Mouse (Mus musculus): ENCODE results near the gene Sipa1. TPM values are rescaled to one million over a fixed set of nuclear protein-coding genes. Genes with fewer than 3 reads are reported as not detected.

Sipa1 gene
- polyA plus RNA-seq, 1 experiment from 2014 or later, result 20.1 TPM

- Histone ChIP-seq H3K36me3 (peaks cover 4% of the 10 kb centered on the region), H3K4me3 (no peak overlapping the region), H3K27ac (replicated peaks) (no peak overlapping the region), H3K27me3 (peaks cover 34% of the 10 kb centered on the region), H3K9ac (no peak overlapping the region), H3K4me1 (replicated peaks) (peaks cover 29% of the 10 kb centered on the region), H3K4me2 (no peak overlapping the region), H3K9me3 (no peaks in the 10 kb centered on the region)
- 75% methylated on average over 6 of the region's 6 CpGs for WGBS
- ATAC-seq (ENCODE audit: low FRiP score, low read depth), result no peak
These were observed 10.9 kb downstream of the Sipa1 start for GRCm38 (mm10) chr19:5652570-5652969.

DNA sequence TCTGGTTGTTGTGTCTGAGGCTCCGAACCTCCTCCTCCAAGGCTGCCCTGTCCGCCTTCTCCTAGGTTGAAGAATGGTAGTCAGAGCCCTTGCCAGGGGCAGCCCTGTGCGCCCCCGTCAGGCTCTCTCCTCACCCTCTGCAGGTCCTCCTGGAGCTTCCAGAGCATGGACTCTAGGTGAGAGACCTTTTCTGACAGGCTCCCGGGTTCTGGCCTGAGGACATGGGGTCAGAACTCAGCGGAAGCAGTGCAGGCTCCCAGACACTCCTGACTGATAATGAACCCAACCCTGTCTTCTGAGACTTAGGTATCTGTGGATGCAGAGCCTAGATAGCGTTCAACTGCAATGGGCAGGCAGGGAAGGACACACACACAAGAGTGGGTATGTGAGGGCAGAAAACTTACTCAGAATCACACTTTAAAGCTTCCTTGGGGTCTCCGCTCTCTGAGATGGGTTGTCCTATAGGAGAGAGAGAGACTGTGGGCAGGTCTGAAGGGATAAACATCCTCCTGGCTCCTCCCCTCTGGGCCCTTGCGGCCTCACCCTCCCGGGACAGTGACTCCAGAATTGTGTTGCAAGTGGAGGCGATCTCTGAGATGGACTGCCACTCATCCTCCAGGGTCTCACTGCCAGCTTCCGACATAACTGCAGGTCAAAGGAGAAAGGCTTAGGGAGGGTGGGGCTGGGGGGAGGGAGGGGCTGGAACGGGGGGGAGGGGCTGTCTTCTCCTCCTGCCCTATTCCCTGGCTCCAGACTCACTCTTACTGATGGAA lies 11.8 kb downstream of the Sipa1 start:
- H3K36me3 ChIP-seq, result peaks cover 13% of the 10 kb centered on the region
- peaks cover 29% of the 10 kb centered on the region for H3K4me1 ChIP-seq (replicated peaks)
- no peak overlapping the region for H3K27ac ChIP-seq (replicated peaks)
- no peak overlapping the region for H3K4me3 ChIP-seq
- 62% methylated on average over 13 of the region's 13 CpGs for WGBS
- no peak for ATAC-seq (ENCODE audit: low FRiP score, low read depth)
- no peak overlapping the region for H3K9ac ChIP-seq
- no peaks in the 10 kb centered on the region for H3K9me3 ChIP-seq
- peaks cover 34% of the 10 kb centered on the region for H3K27me3 ChIP-seq
- H3K4me2 ChIP-seq, result no peak overlapping the region

DNA sequence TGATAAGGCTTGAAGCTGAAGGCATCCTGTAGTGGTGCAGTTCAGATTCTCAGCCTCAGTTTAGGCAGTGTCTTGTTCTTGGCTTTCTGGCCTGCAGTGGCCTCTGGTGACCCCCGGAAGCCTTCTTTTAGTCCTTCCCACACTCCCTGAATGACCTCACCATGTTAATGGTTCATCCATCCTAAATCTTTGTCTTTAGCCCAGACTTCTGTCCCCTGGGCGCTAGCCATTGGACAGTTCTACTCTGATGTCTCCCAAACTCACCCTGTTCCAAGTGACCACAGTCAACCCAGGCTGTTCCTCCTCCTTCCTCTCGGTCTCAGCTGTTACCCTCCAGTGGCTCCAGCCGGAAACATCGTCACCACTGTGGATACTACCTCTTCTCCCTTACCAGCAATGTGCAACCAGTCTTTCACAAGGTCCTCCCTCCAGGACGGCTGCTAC lies 14.2 kb downstream of the Sipa1 start:
- H3K27ac ChIP-seq (replicated peaks), result peak overlapping the region; percentile 53
- WGBS, result 68% methylated on average over 6 of the region's 6 CpGs
- no peak for ATAC-seq (ENCODE audit: low FRiP score, low read depth)
- peak overlapping the region; percentile 57 for H3K4me2 ChIP-seq
- H3K9ac ChIP-seq, result peak overlapping the region; percentile 37; the same call in 1 of the 2 replicates
- H3K27me3 ChIP-seq, result peaks cover 12% of the 10 kb centered on the region; the same call in 1 of the 2 replicates
- H3K4me3 ChIP-seq, result peak overlapping the region; percentile 27
- peaks cover 21% of the 10 kb centered on the region for H3K4me1 ChIP-seq (replicated peaks)
- H3K9me3 ChIP-seq, result no peaks in the 10 kb centered on the region
- H3K36me3 ChIP-seq, result peaks cover 36% of the 10 kb centered on the region

DNA sequence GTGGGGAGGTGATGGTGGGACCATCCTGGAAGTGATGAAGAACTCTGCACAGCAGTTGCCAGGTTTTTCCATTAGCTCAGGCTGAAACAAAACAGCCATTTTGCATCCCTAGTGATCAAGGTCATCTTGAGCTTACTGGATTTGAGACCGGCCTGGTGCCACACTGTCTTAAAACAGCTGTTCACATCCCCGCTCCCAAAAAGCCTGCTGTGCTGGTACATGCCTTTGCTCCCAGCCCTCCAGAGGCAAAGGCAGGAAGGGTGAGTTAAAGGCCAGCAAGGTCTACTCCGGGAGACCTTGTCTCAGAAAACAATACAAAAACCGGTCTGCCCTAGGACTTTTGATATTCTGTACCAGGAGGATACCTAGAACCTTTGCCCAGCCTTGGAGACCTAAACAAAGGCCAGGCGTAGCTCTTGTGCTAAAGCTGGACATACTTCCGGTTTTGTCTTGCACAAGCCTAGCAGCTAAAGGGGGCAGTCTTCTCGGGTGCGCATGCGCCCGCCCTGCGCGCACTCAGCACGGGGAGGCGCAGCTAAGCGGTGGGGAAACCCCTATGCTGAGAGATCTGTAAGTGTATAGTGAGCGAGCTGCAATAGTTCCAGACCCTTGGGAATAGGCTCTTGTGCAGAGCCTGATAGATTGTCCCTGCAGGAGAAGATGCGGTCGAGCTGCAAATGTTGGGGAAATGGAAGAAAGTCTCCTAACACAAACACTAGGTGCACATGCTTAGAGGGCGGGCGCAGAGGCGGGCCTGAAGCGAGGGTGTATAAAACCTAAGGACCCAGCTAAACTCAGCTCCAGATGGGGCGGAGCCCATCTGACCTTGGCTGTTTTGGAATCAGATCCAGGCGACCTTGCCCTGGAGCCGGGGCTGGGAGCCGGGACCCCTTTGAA lies 14.9 kb downstream of the Sipa1 start:
- peak overlapping the region; percentile 57 for H3K4me2 ChIP-seq
- WGBS, result 12% methylated on average over 26 of the region's 26 CpGs
- H3K36me3 ChIP-seq, result peaks cover 43% of the 10 kb centered on the region

DNA sequence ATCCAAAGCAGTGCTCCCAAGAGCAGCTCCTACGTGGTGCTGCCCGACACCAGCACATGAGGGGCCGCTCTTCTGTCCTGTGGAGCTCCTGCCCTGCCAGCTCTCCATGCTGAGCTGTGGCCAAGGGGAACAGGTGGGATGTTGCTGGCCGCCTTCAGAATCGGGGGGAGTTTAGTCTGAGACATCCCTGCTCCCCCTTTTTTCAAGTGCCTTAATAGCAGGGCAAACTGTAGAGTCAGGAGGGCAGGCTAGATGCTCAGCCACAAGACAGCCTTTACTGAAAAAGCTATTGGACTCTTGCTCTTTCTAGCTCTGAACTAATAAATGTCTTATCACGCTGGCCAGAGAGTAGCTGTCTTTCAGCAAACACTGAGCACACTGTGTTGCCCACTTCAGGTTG lies 15.7 kb downstream of the Sipa1 start:
- no peak overlapping the region for H3K4me2 ChIP-seq
- no peaks in the 10 kb centered on the region for H3K27me3 ChIP-seq
- H3K36me3 ChIP-seq, result peaks cover 50% of the 10 kb centered on the region
- H3K9ac ChIP-seq, result no peak overlapping the region
- H3K4me1 ChIP-seq (replicated peaks), result peaks cover 14% of the 10 kb centered on the region
- 95% methylated on average over 6 of the region's 6 CpGs for WGBS
- no peaks in the 10 kb centered on the region for H3K9me3 ChIP-seq
- H3K27ac ChIP-seq (replicated peaks), result peak overlapping the region; percentile 53; the same call in 1 of the 2 replicates
- no peak for ATAC-seq (ENCODE audit: low FRiP score, low read depth)
- no peak overlapping the region for H3K4me3 ChIP-seq

More for the DNA sequence above, 14.9 kb downstream of the Sipa1 start:
- H3K27me3 ChIP-seq, result peaks cover 8% of the 10 kb centered on the region; the same call in 1 of the 2 replicates
- peak overlapping the region; percentile 53 for H3K27ac ChIP-seq (replicated peaks)
- no peaks in the 10 kb centered on the region for H3K9me3 ChIP-seq
- peak; percentile 95 for ATAC-seq (ENCODE audit: low FRiP score, low read depth)
- peak overlapping the region; percentile 27 for H3K4me3 ChIP-seq
- peak overlapping the region; percentile 37 for H3K9ac ChIP-seq
- peaks cover 14% of the 10 kb centered on the region for H3K4me1 ChIP-seq (replicated peaks)

GRCm38 (mm10) chr19:5646731-5647330 lies 16.7 kb downstream of the Sipa1 start:
- ATAC-seq (ENCODE audit: low FRiP score, low read depth), result no peak
- no peak overlapping the region for H3K4me2 ChIP-seq
- peaks cover 59% of the 10 kb centered on the region for H3K36me3 ChIP-seq
- H3K4me3 ChIP-seq, result no peak overlapping the region
- H3K9ac ChIP-seq, result no peak overlapping the region
- H3K9me3 ChIP-seq, result no peaks in the 10 kb centered on the region
- peaks cover 14% of the 10 kb centered on the region for H3K4me1 ChIP-seq (replicated peaks)
- H3K27ac ChIP-seq (replicated peaks), result no peak overlapping the region
- 93% methylated on average over 8 of the region's 8 CpGs for WGBS
- H3K27me3 ChIP-seq, result no peaks in the 10 kb centered on the region

GRCm38 (mm10) chr19:5645280-5645679 lies 18.2 kb downstream of the Sipa1 start:
- H3K27me3 ChIP-seq, result no peaks in the 10 kb centered on the region
- H3K9ac ChIP-seq, result no peak overlapping the region
- no peak for ATAC-seq (ENCODE audit: low FRiP score, low read depth)
- peaks cover 14% of the 10 kb centered on the region for H3K4me1 ChIP-seq (replicated peaks)
- no peak overlapping the region for H3K4me2 ChIP-seq
- peaks cover 70% of the 10 kb centered on the region for H3K36me3 ChIP-seq
- no peaks in the 10 kb centered on the region for H3K9me3 ChIP-seq
- 94% methylated on average over 9 of the region's 9 CpGs for WGBS
- no peak overlapping the region for H3K4me3 ChIP-seq
- no peak overlapping the region for H3K27ac ChIP-seq (replicated peaks)

DNA sequence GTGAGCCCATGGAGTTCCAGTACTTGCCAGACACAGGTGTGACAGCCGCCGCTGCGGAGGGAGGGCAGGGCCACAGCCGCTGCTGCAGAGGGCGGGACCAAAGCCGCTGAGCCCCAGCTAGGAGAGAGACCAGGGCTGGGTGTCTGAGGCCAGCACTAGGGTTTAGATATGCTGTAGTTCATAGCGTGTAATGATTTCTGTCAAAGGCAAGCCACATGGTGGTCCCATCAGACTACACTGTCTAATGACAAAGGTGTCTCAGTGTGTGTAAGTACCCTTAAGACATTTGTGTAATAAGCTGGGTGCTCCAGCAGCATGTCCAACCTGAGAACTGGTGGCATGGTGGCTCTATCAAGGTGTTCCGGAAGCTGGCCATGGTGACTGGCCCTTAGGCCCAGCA lies 21.9 kb downstream of the Sipa1 start:
- ATAC-seq (ENCODE audit: low FRiP score, low read depth), result no peak
- H3K9me3 ChIP-seq, result no peaks in the 10 kb centered on the region
- WGBS, result 95% methylated on average over 8 of the region's 8 CpGs

GRCm38 (mm10) chr19:5641021-5641420 lies 22.5 kb downstream of the Sipa1 start:
- Histone ChIP-seq H3K9me3 (no peaks in the 10 kb centered on the region), H3K27me3 (no peaks in the 10 kb centered on the region), H3K9ac (no peak overlapping the region), H3K27ac (replicated peaks) (no peak overlapping the region), H3K4me3 (no peak overlapping the region), H3K4me2 (no peak overlapping the region), H3K4me1 (replicated peaks) (peaks cover 28% of the 10 kb centered on the region), H3K36me3 (peaks cover 60% of the 10 kb centered on the region)
- ATAC-seq (ENCODE audit: low FRiP score, low read depth), result no peak
- 91% methylated on average over 17 of the region's 17 CpGs for WGBS

More for the DNA sequence above, 21.9 kb downstream of the Sipa1 start:
- Histone ChIP-seq H3K4me2 (no peak overlapping the region), H3K27ac (replicated peaks) (no peak overlapping the region), H3K4me3 (no peak overlapping the region), H3K36me3 (peaks cover 66% of the 10 kb centered on the region), H3K4me1 (replicated peaks) (peaks cover 22% of the 10 kb centered on the region), H3K27me3 (no peaks in the 10 kb centered on the region), H3K9ac (no peak overlapping the region)

- peaks cover 53% of the 10 kb centered on the region for H3K36me3 ChIP-seq
These were observed 23.2 kb downstream of the Sipa1 start for GRCm38 (mm10) chr19:5640339-5640738.

DNA sequence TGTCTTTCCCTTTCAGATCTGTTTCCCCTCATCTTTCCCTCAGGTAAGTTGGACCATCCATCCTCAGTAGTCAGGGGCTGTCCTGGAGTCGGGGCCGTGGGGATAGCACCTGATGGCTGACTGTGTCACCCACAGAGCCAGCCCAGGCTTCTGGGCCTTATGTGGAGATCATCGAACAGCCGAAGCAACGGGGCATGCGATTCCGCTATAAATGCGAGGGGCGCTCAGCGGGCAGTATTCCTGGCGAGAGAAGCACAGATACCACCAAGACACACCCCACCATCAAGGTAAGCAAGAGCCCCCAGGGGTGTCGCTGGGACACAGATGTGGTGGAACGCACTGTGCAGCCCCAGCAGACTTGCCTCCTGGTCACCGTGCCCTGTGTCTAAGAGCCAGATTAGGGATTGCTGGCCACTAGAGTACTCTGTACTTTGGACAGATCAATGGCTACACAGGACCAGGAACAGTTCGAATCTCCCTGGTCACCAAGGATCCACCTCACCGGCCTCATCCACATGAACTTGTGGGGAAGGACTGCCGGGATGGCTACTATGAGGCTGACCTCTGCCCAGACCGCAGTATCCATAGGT lies 25.0 kb downstream of the Sipa1 start:
- H3K27ac ChIP-seq (replicated peaks), result no peak overlapping the region
- H3K4me3 ChIP-seq, result peak overlapping the region; percentile 92
- 89% methylated on average over 18 of the region's 18 CpGs for WGBS
- peak overlapping the region; percentile 92 for H3K4me2 ChIP-seq
- H3K4me1 ChIP-seq (replicated peaks), result peaks cover 28% of the 10 kb centered on the region
- peak overlapping the region; percentile 96 for H3K9ac ChIP-seq
- H3K27me3 ChIP-seq, result no peaks in the 10 kb centered on the region
- no peaks in the 10 kb centered on the region for H3K9me3 ChIP-seq
- peaks cover 36% of the 10 kb centered on the region for H3K36me3 ChIP-seq
- no peak for ATAC-seq (ENCODE audit: low FRiP score, low read depth)

More at GRCm38 (mm10) chr19:5640339-5640738, 23.2 kb downstream of the Sipa1 start:
- H3K4me1 ChIP-seq (replicated peaks), result peaks cover 28% of the 10 kb centered on the region
- no peaks in the 10 kb centered on the region for H3K9me3 ChIP-seq
- H3K4me3 ChIP-seq, result no peak overlapping the region
- H3K27me3 ChIP-seq, result no peaks in the 10 kb centered on the region
- no peak overlapping the region for H3K9ac ChIP-seq
- WGBS, result 74% methylated on average over 9 of the region's 9 CpGs
- H3K27ac ChIP-seq (replicated peaks), result no peak overlapping the region
- ATAC-seq (ENCODE audit: low FRiP score, low read depth), result no peak
- H3K4me2 ChIP-seq, result no peak overlapping the region
